Mouse (Mus musculus): Measurements from ENCODE around the gene Nceh1. TPM values are rescaled to one million over a fixed set of nuclear protein-coding genes. Genes with fewer than 3 reads are reported as not detected.

Gene Nceh1
- polyA plus RNA-seq (2016; fragmentation: Nextera tagmentation; extraction: Ambion mirVana), result 3.0 and 3.8 TPM in 2 replicates

- Histone ChIP-seq H3K4me1 (peaks cover 10% of the 10 kb centered on the region; the same call in 1 of the 2 replicates), H3K27me3 (ENCODE audit: low read depth, poor library complexity, severe bottlenecking) (peaks cover 4% of the 10 kb centered on the region; the same call in 1 of the 2 replicates), H3K36me3 (no peaks in the 10 kb centered on the region), H3K9me3 (replicated peaks) (no peaks in the 10 kb centered on the region), H3K27ac (peak within 1 kb of the TSS; percentile 65), H3K4me3 (peak within 1 kb of the TSS; percentile 68)
- 1% methylated on average over 54 of the region's 54 CpGs for WGBS
- peak; percentile 91 for DNase-seq (ENCODE audit: low spot score)
Observed at GRCm38 (mm10) chr3:27182733-27183600, at the start of gene Nceh1. TSS of gene Nceh1 (plus strand) at chr3:27182965.

GRCm38 (mm10) chr3:27140101-27140500 is 42.7 kb upstream of the Nceh1 start:
- H3K27ac ChIP-seq, result no peak overlapping the region
- 89% methylated on average over 8 of the region's 8 CpGs for WGBS
- H3K27me3 ChIP-seq (ENCODE audit: low read depth, poor library complexity, severe bottlenecking), result no peaks in the 10 kb centered on the region
- H3K4me3 ChIP-seq, result no peak overlapping the region
- H3K4me1 ChIP-seq, result no peaks in the 10 kb centered on the region
- DNase-seq (ENCODE audit: low spot score), result no peak
- no peaks in the 10 kb centered on the region for H3K9me3 ChIP-seq (replicated peaks)
- H3K36me3 ChIP-seq, result peaks cover 97% of the 10 kb centered on the region

- WGBS, result 95% methylated on average over 7 of the region's 7 CpGs
- H3K36me3 ChIP-seq, result peaks cover 98% of the 10 kb centered on the region
Observed at GRCm38 (mm10) chr3:27143570-27143969, 39.2 kb upstream of the Nceh1 start.

GRCm38 (mm10) chr3:27145733-27146132 is 37.0 kb upstream of the Nceh1 start:
- H3K4me1 ChIP-seq, result no peaks in the 10 kb centered on the region
- no peak for DNase-seq (ENCODE audit: low spot score)
- H3K9me3 ChIP-seq (replicated peaks), result no peaks in the 10 kb centered on the region
- WGBS, result 92% methylated on average over 7 of the region's 7 CpGs
- no peak overlapping the region for H3K4me3 ChIP-seq
- H3K27me3 ChIP-seq (ENCODE audit: low read depth, poor library complexity, severe bottlenecking), result no peaks in the 10 kb centered on the region
- no peak overlapping the region for H3K27ac ChIP-seq
- H3K36me3 ChIP-seq, result peaks cover 99% of the 10 kb centered on the region

More at GRCm38 (mm10) chr3:27143570-27143969, 39.2 kb upstream of the Nceh1 start:
- DNase-seq (ENCODE audit: low spot score), result no peak
- Histone ChIP-seq H3K4me1 (no peaks in the 10 kb centered on the region), H3K9me3 (replicated peaks) (no peaks in the 10 kb centered on the region), H3K4me3 (no peak overlapping the region), H3K27me3 (ENCODE audit: low read depth, poor library complexity, severe bottlenecking) (no peaks in the 10 kb centered on the region), H3K27ac (no peak overlapping the region)

- Histone ChIP-seq H3K9me3 (replicated peaks) (no peaks in the 10 kb centered on the region), H3K4me1 (peaks cover 18% of the 10 kb centered on the region), H3K27ac (peak overlapping the region; percentile 96), H3K27me3 (ENCODE audit: low read depth, poor library complexity, severe bottlenecking) (no peaks in the 10 kb centered on the region), H3K4me3 (peak overlapping the region; percentile 92), H3K36me3 (peaks cover 35% of the 10 kb centered on the region)
- 0% methylated on average over 31 of the region's 31 CpGs for WGBS
- no peak for DNase-seq (ENCODE audit: low spot score)
Observed at GRCm38 (mm10) chr3:27153191-27153671, 29.5 kb upstream of the Nceh1 start.

- Histone ChIP-seq H3K9me3 (replicated peaks) (no peaks in the 10 kb centered on the region), H3K27ac (peak within 1 kb of the TSS; percentile 96), H3K36me3 (peaks cover 30% of the 10 kb centered on the region), H3K4me3 (peak within 1 kb of the TSS; percentile 92), H3K27me3 (ENCODE audit: low read depth, poor library complexity, severe bottlenecking) (no peaks in the 10 kb centered on the region), H3K4me1 (peaks cover 18% of the 10 kb centered on the region)
- DNase-seq (ENCODE audit: low spot score), result peak; percentile 100
- WGBS, result under 1% methylated on average over 37 of the region's 37 CpGs
Observed at GRCm38 (mm10) chr3:27153701-27154209, 29.0 kb upstream of the Nceh1 start, which contains the start of gene Ect2. TSS of gene Ect2 (minus strand) at chr3:27153878.

- peak overlapping the region; percentile 92 for H3K4me3 ChIP-seq
- peaks cover 22% of the 10 kb centered on the region for H3K4me1 ChIP-seq
- 77% methylated on average over 2 of the region's 2 CpGs for WGBS
- H3K36me3 ChIP-seq, result peaks cover 24% of the 10 kb centered on the region
- DNase-seq (ENCODE audit: low spot score), result no peak
- H3K9me3 ChIP-seq (replicated peaks), result no peaks in the 10 kb centered on the region
- H3K27ac ChIP-seq, result peak overlapping the region; percentile 96
- H3K27me3 ChIP-seq (ENCODE audit: low read depth, poor library complexity, severe bottlenecking), result no peaks in the 10 kb centered on the region
Observed at GRCm38 (mm10) chr3:27154280-27154679, 28.5 kb upstream of the Nceh1 start.

- Histone ChIP-seq H3K4me1 (peaks cover 22% of the 10 kb centered on the region), H3K9me3 (replicated peaks) (no peaks in the 10 kb centered on the region), H3K36me3 (peaks cover 15% of the 10 kb centered on the region), H3K4me3 (no peak overlapping the region), H3K27me3 (ENCODE audit: low read depth, poor library complexity, severe bottlenecking) (no peaks in the 10 kb centered on the region), H3K27ac (0 out of 2 replicates have a peak overlapping the region, but pooled peaks have one; percentile 96)
- DNase-seq (ENCODE audit: low spot score), result peak; percentile 37
- 28% methylated on average over 6 of the region's 6 CpGs for WGBS
Observed at GRCm38 (mm10) chr3:27155051-27155855, 27.5 kb upstream of the Nceh1 start.

- no peak for DNase-seq (ENCODE audit: low spot score)
- H3K36me3 ChIP-seq, result peaks cover 7% of the 10 kb centered on the region; the same call in 1 of the 2 replicates
- no peaks in the 10 kb centered on the region for H3K27me3 ChIP-seq (ENCODE audit: low read depth, poor library complexity, severe bottlenecking)
- no peak overlapping the region for H3K4me3 ChIP-seq
- 74% methylated on average over 9 of the region's 9 CpGs for WGBS
- peaks cover 22% of the 10 kb centered on the region for H3K4me1 ChIP-seq
- no peaks in the 10 kb centered on the region for H3K9me3 ChIP-seq (replicated peaks)
- no peak overlapping the region for H3K27ac ChIP-seq
Observed at GRCm38 (mm10) chr3:27155856-27156593, 26.7 kb upstream of the Nceh1 start.

- H3K9me3 ChIP-seq (replicated peaks), result no peaks in the 10 kb centered on the region
- no peak overlapping the region for H3K27ac ChIP-seq
- H3K27me3 ChIP-seq (ENCODE audit: low read depth, poor library complexity, severe bottlenecking), result no peaks in the 10 kb centered on the region
- peaks cover 1% of the 10 kb centered on the region; the same call in 1 of the 2 replicates for H3K36me3 ChIP-seq
- DNase-seq (ENCODE audit: low spot score), result no peak
- 60% methylated on average over 3 of the region's 3 CpGs for WGBS
- H3K4me3 ChIP-seq, result no peak overlapping the region
- H3K4me1 ChIP-seq, result peaks cover 19% of the 10 kb centered on the region
Observed at GRCm38 (mm10) chr3:27156594-27156949, 26.2 kb upstream of the Nceh1 start.

GRCm38 (mm10) chr3:27158910-27159309 is 23.9 kb upstream of the Nceh1 start:
- Histone ChIP-seq H3K36me3 (no peaks in the 10 kb centered on the region), H3K4me3 (no peak overlapping the region), H3K27me3 (ENCODE audit: low read depth, poor library complexity, severe bottlenecking) (no peaks in the 10 kb centered on the region), H3K9me3 (replicated peaks) (no peaks in the 10 kb centered on the region), H3K4me1 (peaks cover 6% of the 10 kb centered on the region; the same call in 1 of the 2 replicates), H3K27ac (no peak overlapping the region)
- 54% methylated on average over 4 of the region's 4 CpGs for WGBS
- no peak for DNase-seq (ENCODE audit: low spot score)
